Mouse (Mus musculus): ENCODE results near the gene AB124611. TPM values are rescaled to one million over a fixed set of nuclear protein-coding genes. Genes with fewer than 3 reads are reported as not detected.
"Not testable (repeated sequence)": the region's sequence is repeated elsewhere in the genome, so short reads cannot be mapped to it uniquely, and the experiment has no call there.

AB124611 gene
- polyA plus RNA-seq, 1 experiment from 2014 or later, result 2.6 TPM

DNA sequence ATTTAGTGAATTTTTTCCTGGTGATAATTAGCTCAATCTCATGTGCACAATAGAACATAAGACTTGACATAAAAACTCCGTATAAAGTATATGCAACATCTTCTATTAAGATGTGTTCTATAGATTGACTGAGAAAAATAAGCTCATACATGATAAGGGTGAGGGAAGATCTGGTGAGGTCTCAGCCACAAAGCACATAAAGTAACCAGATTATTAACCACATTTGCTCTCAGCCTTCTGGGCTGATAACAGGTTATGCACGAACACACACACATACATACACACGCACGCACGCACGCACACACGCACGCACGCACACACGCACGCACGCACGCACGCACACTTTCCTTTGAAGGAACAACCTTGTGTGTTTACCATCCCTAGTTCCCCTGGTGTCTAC, 10.5 kb downstream of the AB124611 start:
- DNase-seq (ENCODE audit: low spot score), result no peak
- Histone ChIP-seq H3K4me2 (ENCODE audit: low read length) (no peak overlapping the region), H3K4me3 (replicated peaks; ENCODE audit: low read depth, low read length) (no peak overlapping the region), H3K9ac (ENCODE audit: low read depth, low read length) (no peak overlapping the region), H3K36me3 (ENCODE audit: insufficient read depth, low read length) (no peaks in the 10 kb centered on the region), H3K4me1 (replicated peaks; ENCODE audit: insufficient read depth, low read length) (no peaks in the 10 kb centered on the region), H3K27ac (no peak overlapping the region), H3K27me3 (ENCODE audit: insufficient read depth, low read length) (no peaks in the 10 kb centered on the region), H3K9me3 (replicated peaks; ENCODE audit: low read length) (no peaks in the 10 kb centered on the region)
- TF ChIP-seq CTCF (IDR thresholded peaks at IDR 0.05; ENCODE audit: low read depth), result no peak
- 90% methylated on average over 14 of the region's 14 CpGs for WGBS
- ATAC-seq (replicated peaks; ENCODE audit: low FRiP score, low read depth), result no peak

GRCm38 (mm10) chr9:21537009-21537408, 11.0 kb downstream of the AB124611 start:
- no peak overlapping the region for H3K4me3 ChIP-seq (replicated peaks; ENCODE audit: low read depth, low read length)
- 61% methylated on average over 4 of the region's 4 CpGs for WGBS
- H3K27ac ChIP-seq, result no peak overlapping the region
- H3K9me3 ChIP-seq (replicated peaks; ENCODE audit: low read length), result no peaks in the 10 kb centered on the region
- H3K36me3 ChIP-seq (ENCODE audit: insufficient read depth, low read length), result no peaks in the 10 kb centered on the region
- H3K9ac ChIP-seq (ENCODE audit: low read depth, low read length), result no peak overlapping the region
- H3K27me3 ChIP-seq (ENCODE audit: insufficient read depth, low read length), result no peaks in the 10 kb centered on the region
- H3K4me1 ChIP-seq (replicated peaks; ENCODE audit: insufficient read depth, low read length), result no peaks in the 10 kb centered on the region
- no peak for DNase-seq (ENCODE audit: low spot score)
- no peak for TF ChIP-seq CTCF (IDR thresholded peaks at IDR 0.05; ENCODE audit: low read depth)
- no peak overlapping the region for H3K4me2 ChIP-seq (ENCODE audit: low read length)
- no peak for ATAC-seq (replicated peaks; ENCODE audit: low FRiP score, low read depth)

GRCm38 (mm10) chr9:21539981-21540753, 14.2 kb downstream of the AB124611 start:
- ATAC-seq (replicated peaks; ENCODE audit: low FRiP score, low read depth) (no peak), DNase-seq (ENCODE audit: low spot score) (no peak)
- H3K4me1 ChIP-seq (replicated peaks; ENCODE audit: insufficient read depth, low read length), result 0 out of 2 replicates have a peak, but pooled peaks cover 4% of the 10 kb centered on the region
- no peaks in the 10 kb centered on the region for H3K9me3 ChIP-seq (replicated peaks; ENCODE audit: low read length)
- H3K4me3 ChIP-seq (replicated peaks; ENCODE audit: low read depth, low read length), result no peak overlapping the region
- H3K4me2 ChIP-seq (ENCODE audit: low read length), result no peak overlapping the region
- no peak for TF ChIP-seq CTCF (IDR thresholded peaks at IDR 0.05; ENCODE audit: low read depth)
- H3K27ac ChIP-seq, result no peak overlapping the region
- no peak overlapping the region for H3K9ac ChIP-seq (ENCODE audit: low read depth, low read length)
- WGBS, result 79% methylated on average over 7 of the region's 7 CpGs
- H3K36me3 ChIP-seq (ENCODE audit: insufficient read depth, low read length), result no peaks in the 10 kb centered on the region
- no peaks in the 10 kb centered on the region for H3K27me3 ChIP-seq (ENCODE audit: insufficient read depth, low read length)

DNA sequence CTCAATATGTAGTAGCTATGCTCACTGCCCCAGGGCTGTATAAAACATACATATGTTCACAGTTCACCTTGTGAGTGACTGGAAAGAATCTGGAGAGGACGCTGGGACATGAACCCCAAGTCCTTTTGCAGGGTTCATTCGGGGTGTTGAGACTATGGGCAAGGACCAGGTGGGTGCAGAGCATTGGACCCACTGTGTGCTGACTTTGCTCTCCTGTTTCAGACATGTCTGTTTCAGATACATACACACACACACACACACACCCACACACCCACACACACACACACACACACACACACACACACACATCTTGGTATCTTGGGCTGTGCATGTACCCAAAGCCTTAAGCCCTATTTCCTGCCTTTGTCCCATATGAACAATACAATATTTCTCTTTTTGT, 16.0 kb downstream of the AB124611 start:
- not testable (repeated sequence) for H3K27ac ChIP-seq; H3K36me3 ChIP-seq (ENCODE audit: insufficient read depth, low read length); H3K27me3 ChIP-seq (ENCODE audit: insufficient read depth, low read length); H3K9ac ChIP-seq (ENCODE audit: low read depth, low read length); ATAC-seq (replicated peaks; ENCODE audit: low FRiP score, low read depth); H3K9me3 ChIP-seq (replicated peaks; ENCODE audit: low read length); H3K4me3 ChIP-seq (replicated peaks; ENCODE audit: low read depth, low read length); H3K4me2 ChIP-seq (ENCODE audit: low read length); DNase-seq (ENCODE audit: low spot score); H3K4me1 ChIP-seq (replicated peaks; ENCODE audit: insufficient read depth, low read length)
- 97% methylated on average over 2 of the region's 2 CpGs for WGBS

- H3K4me1 ChIP-seq (replicated peaks; ENCODE audit: insufficient read depth, low read length), result peaks cover 15% of the 10 kb centered on the region
- 8% methylated on average over 9 of the region's 9 CpGs for WGBS
- ATAC-seq (replicated peaks; ENCODE audit: low FRiP score, low read depth), result peak; percentile 74
Measured at GRCm38 (mm10) chr9:21545351-21545915, 19.5 kb downstream of the AB124611 start.

GRCm38 (mm10) chr9:21545916-21546788, 20.2 kb downstream of the AB124611 start:
- Histone ChIP-seq H3K27ac (peak overlapping the region; percentile 97), H3K9me3 (replicated peaks; ENCODE audit: low read length) (no peaks in the 10 kb centered on the region), H3K4me3 (replicated peaks; ENCODE audit: low read depth, low read length) (peak overlapping the region; percentile 51), H3K4me2 (ENCODE audit: low read length) (peak overlapping the region; percentile 87), H3K9ac (ENCODE audit: low read depth, low read length) (peak overlapping the region; percentile 96), H3K27me3 (ENCODE audit: insufficient read depth, low read length) (no peaks in the 10 kb centered on the region), H3K36me3 (ENCODE audit: insufficient read depth, low read length) (no peaks in the 10 kb centered on the region; the same call in 1 of the 2 replicates), H3K4me1 (replicated peaks; ENCODE audit: insufficient read depth, low read length) (peaks cover 15% of the 10 kb centered on the region)
- DNase-seq (ENCODE audit: low spot score) (peak; percentile 99), ATAC-seq (replicated peaks; ENCODE audit: low FRiP score, low read depth) (peak; percentile 93)
- WGBS, result under 1% methylated on average over 64 of the region's 67 CpGs
- TF ChIP-seq CTCF (IDR thresholded peaks at IDR 0.05; ENCODE audit: low read depth), result peak; percentile 67

More at GRCm38 (mm10) chr9:21545351-21545915, 19.5 kb downstream of the AB124611 start:
- TF ChIP-seq CTCF (IDR thresholded peaks at IDR 0.05; ENCODE audit: low read depth), result no peak
- no peaks in the 10 kb centered on the region; the same call in 1 of the 2 replicates for H3K36me3 ChIP-seq (ENCODE audit: insufficient read depth, low read length)
- no peaks in the 10 kb centered on the region for H3K27me3 ChIP-seq (ENCODE audit: insufficient read depth, low read length)
- DNase-seq (ENCODE audit: low spot score), result peak; percentile 86
- peak overlapping the region; percentile 97 for H3K27ac ChIP-seq
- H3K4me2 ChIP-seq (ENCODE audit: low read length), result peak overlapping the region; percentile 87
- no peaks in the 10 kb centered on the region for H3K9me3 ChIP-seq (replicated peaks; ENCODE audit: low read length)
- H3K4me3 ChIP-seq (replicated peaks; ENCODE audit: low read depth, low read length), result peak overlapping the region; percentile 51
- peak overlapping the region; percentile 61 for H3K9ac ChIP-seq (ENCODE audit: low read depth, low read length)
